Mouse (Mus musculus): ENCODE results near the gene Cbx4.

DNA sequence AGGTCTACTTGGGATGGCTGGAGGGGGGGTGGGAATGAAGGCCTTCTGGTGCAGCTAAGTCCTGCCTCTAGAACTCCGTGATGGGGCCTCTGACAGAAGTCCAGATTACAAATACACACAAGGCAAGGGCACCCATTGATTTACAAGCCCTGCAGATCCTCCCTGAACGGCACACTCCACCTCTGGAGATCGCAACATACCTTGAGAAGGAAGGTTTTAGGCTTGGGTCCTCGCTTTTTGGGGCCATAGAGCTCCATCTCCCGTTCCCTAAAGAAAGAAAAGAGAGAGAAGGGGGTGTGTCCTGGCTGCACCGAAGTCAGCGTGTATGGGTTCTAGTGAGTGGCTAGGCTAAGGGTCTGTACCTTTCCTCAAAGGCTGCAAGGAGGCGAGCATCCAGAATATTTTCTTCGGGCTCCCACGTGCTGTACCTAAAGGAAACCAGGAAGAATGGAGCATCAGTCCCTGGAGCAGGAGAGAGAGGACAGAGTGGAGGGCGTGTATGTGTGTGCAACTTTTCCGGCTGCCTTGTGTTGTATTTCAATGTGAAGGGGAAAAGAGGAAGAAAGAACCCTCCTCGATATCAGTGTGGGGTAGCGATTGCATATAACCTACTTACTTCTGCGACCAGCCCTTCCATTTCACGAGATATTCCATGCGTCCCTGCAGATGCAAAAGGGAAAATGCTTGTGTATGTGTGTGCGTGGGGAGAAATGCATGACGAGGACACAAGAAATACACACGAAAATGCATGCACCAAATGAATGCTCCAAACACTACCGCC lies 46.1 kb downstream of the Cbx4 start:
- TF ChIP-seq FLI1 (IDR thresholded peaks at IDR 0.05; ENCODE audit: low read length), result no peak
- no peak for TF ChIP-seq GATA1 (IDR thresholded peaks at IDR 0.05; ENCODE audit: borderline replicate concordance, low read length)

All from megakaryocyte, embryonic 14.5 days (primary cell).